15 mouse cellular contexts compared by ENCODE assay signal in the genomic region with DNA sequence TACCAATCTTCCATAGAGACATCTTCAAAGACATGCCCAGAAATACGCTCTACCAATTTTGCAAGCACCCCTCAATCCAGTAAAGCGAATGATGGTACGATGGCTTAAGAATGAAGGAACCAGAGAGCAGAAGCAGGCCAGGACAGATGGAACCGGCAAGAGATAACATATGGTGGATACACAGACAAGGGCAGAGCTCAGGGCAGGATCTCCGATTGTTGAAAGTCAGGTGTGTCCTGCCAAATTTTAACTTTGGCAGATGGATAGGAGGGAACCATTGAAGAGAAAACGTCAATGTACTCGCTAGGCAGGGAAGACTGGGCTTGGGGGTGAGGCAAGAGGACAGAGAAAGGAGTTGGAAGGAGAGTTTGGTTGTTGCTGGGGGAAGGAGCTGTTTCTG. TPM values are rescaled to one million over a fixed set of nuclear protein-coding genes. Genes with fewer than 3 reads are reported as not detected.
"Had no signal": no experiment of that assay in that cellular context is flagged by ENCODE, and none has a peak within 500 bp of the region (broad histone marks: within the 10 kb centered on the region; RNA-seq: fewer than 3 reads in every experiment).

No protein-coding gene starts in this region.

- ATAC-seq: midbrain, embryonic 16.5 days had no signal

- DNase-seq: lung, adult 18-20 months; lung, embryonic 14.5 days; lung, postnatal 10 days; lung, postnatal 4 days; midbrain, embryonic 14.5 days; retina, postnatal 1 day; right cerebral cortex, adult 18-20 months; right cerebral cortex, postnatal 25 days; right cerebral cortex, postnatal 4 days; thymus, adult 18-20 months; thymus, postnatal 14 days; thymus, postnatal 36 days had no signal

RNA-seq across cellular contexts. Expression of a gene that starts 29.0 kb away (rescaled TPM):
- total RNA-seq: megakaryocyte-erythroid progenitor cell, adult 5-6 weeks had no signal

RNA-seq across cellular contexts. Expression of a gene that starts 41.2 kb away (rescaled TPM):
- total RNA-seq: megakaryocyte, adult 5-6 weeks; megakaryocyte-erythroid progenitor cell, adult 5-6 weeks had no signal
